Mouse (Mus musculus) liver, adult (tissue): ENCODE data around the gene Msl2.

Experiments used
- GATA4 ChIP-seq: IDR thresholded peaks from 2 replicates; pipeline ENCODE4 v1.6.1; 2014; ENCODE audit warnings: mild to moderate bottlenecking, low read length; ENCODE audit not compliant: insufficient replicate concordance

Msl2 gene

GRCm38 (mm10) chr9:101062253-101062780 lies 11.6 kb upstream of the Msl2 start:
- TF ChIP-seq GATA4, result no peak

- no peak for TF ChIP-seq GATA4
Observed at GRCm38 (mm10) chr9:101065076-101065602, 8.8 kb upstream of the Msl2 start.

- TF ChIP-seq GATA4, result no peak
Observed at GRCm38 (mm10) chr9:101069781-101070180, 4.1 kb upstream of the Msl2 start.

GRCm38 (mm10) chr9:101072506-101072905 lies 1.4 kb upstream of the Msl2 start:
- no peak for TF ChIP-seq GATA4

- no peak; the same call in 1 of the 2 replicates for TF ChIP-seq GATA4
Observed at GRCm38 (mm10) chr9:101073041-101073986, 587 bp upstream of the Msl2 start.

GRCm38 (mm10) chr9:101074332-101075021 lies 576 bp downstream of the Msl2 start:
- no peak; the same call in 1 of the 2 replicates for TF ChIP-seq GATA4

GRCm38 (mm10) chr9:101075091-101075581 lies 1.2 kb downstream of the Msl2 start:
- no peak for TF ChIP-seq GATA4

GRCm38 (mm10) chr9:101075694-101076093 lies 1.8 kb downstream of the Msl2 start:
- TF ChIP-seq GATA4, result no peak

- no peak for TF ChIP-seq GATA4
Observed at GRCm38 (mm10) chr9:101076095-101076875, 2.4 kb downstream of the Msl2 start.

GRCm38 (mm10) chr9:101077486-101077885 lies 3.6 kb downstream of the Msl2 start:
- TF ChIP-seq GATA4, result no peak

- no peak for TF ChIP-seq GATA4
Observed at GRCm38 (mm10) chr9:101078579-101078978, 4.7 kb downstream of the Msl2 start.

- TF ChIP-seq GATA4, result no peak
Observed at GRCm38 (mm10) chr9:101080046-101080685, 6.3 kb downstream of the Msl2 start.

GRCm38 (mm10) chr9:101083728-101084127 lies 9.8 kb downstream of the Msl2 start:
- no peak for TF ChIP-seq GATA4

GRCm38 (mm10) chr9:101095425-101095824 lies 21.5 kb downstream of the Msl2 start:
- no peak for TF ChIP-seq GATA4

GRCm38 (mm10) chr9:101096461-101096860 lies 22.6 kb downstream of the Msl2 start:
- no peak for TF ChIP-seq GATA4

- TF ChIP-seq GATA4, result no peak
Observed at GRCm38 (mm10) chr9:101097542-101097941, 23.6 kb downstream of the Msl2 start.
